Mouse (Mus musculus) heart, postnatal 4 days (tissue): Measurements from ENCODE around the gene Ckm. TPM values are rescaled to one million over a fixed set of nuclear protein-coding genes. Genes with fewer than 3 reads are reported as not detected.
A peak's percentile ranks its signal among the peaks of the same experiment; 100 is the strongest.

Experiments used
- DNase-seq: peaks from one replicate; pipeline ENCODE4 v3.0.0; 2021
- total RNA-seq, 2 experiments: library from RNA; stranded (reverse); gene quantifications; 2 replicates each; pipeline ENCODE4 v1.2.3; 2021

Ckm gene
- total RNA-seq, 2 experiments from 2014 or later, result 2,784 to 3,078 TPM

GRCm38 (mm10) chr7:19388699-19389413 is 15.7 kb upstream of the Ckm start:
- DNase-seq, result no peak

- DNase-seq, result no peak
These were observed 10.1 kb upstream of the Ckm start for GRCm38 (mm10) chr7:19394484-19394883.

- DNase-seq, result peak; percentile 53
These were observed 4.9 kb upstream of the Ckm start for GRCm38 (mm10) chr7:19399496-19400280.

GRCm38 (mm10) chr7:19400946-19401345 is 3.6 kb upstream of the Ckm start:
- no peak for DNase-seq

- no peak for DNase-seq
These were observed 2.0 kb upstream of the Ckm start for GRCm38 (mm10) chr7:19402535-19403112.

GRCm38 (mm10) chr7:19403731-19404296 is 762 bp upstream of the Ckm start, which contains the start of gene Klc3:
Gene Klc3 (minus strand): TSS chr7:19404104.
- DNase-seq, result no peak

- DNase-seq, result peak; percentile 90
These were observed 841 bp downstream of the Ckm start for GRCm38 (mm10) chr7:19405417-19405816.

GRCm38 (mm10) chr7:19409753-19410152 is 5.2 kb downstream of the Ckm start:
- peak; percentile 63 for DNase-seq

- peak; percentile 92 for DNase-seq
These were observed 6.3 kb downstream of the Ckm start for GRCm38 (mm10) chr7:19410766-19411344.

GRCm38 (mm10) chr7:19411783-19412182 is 7.2 kb downstream of the Ckm start:
- DNase-seq, result peak; percentile 43

GRCm38 (mm10) chr7:19413525-19413924 is 8.9 kb downstream of the Ckm start:
- no peak for DNase-seq

- DNase-seq, result no peak
These were observed 12.0 kb downstream of the Ckm start for GRCm38 (mm10) chr7:19416590-19416989.

GRCm38 (mm10) chr7:19420121-19420520 is 15.5 kb downstream of the Ckm start:
- DNase-seq, result no peak

GRCm38 (mm10) chr7:19420821-19421636 is 16.5 kb downstream of the Ckm start:
- peak; percentile 90 for DNase-seq

- no peak for DNase-seq
These were observed 18.5 kb downstream of the Ckm start for GRCm38 (mm10) chr7:19423083-19423482.

GRCm38 (mm10) chr7:19424051-19424450 is 19.5 kb downstream of the Ckm start:
- DNase-seq, result no peak

GRCm38 (mm10) chr7:19426349-19426748 is 21.8 kb downstream of the Ckm start:
- DNase-seq, result no peak

GRCm38 (mm10) chr7:19426888-19427287 is 22.3 kb downstream of the Ckm start:
- no peak for DNase-seq

- no peak for DNase-seq
These were observed 23.5 kb downstream of the Ckm start for GRCm38 (mm10) chr7:19427999-19428650.

GRCm38 (mm10) chr7:19429726-19430125 is 25.1 kb downstream of the Ckm start:
- no peak for DNase-seq

- DNase-seq, result no peak
These were observed 25.8 kb downstream of the Ckm start for GRCm38 (mm10) chr7:19430402-19430801.
